In the genomic region with DNA sequence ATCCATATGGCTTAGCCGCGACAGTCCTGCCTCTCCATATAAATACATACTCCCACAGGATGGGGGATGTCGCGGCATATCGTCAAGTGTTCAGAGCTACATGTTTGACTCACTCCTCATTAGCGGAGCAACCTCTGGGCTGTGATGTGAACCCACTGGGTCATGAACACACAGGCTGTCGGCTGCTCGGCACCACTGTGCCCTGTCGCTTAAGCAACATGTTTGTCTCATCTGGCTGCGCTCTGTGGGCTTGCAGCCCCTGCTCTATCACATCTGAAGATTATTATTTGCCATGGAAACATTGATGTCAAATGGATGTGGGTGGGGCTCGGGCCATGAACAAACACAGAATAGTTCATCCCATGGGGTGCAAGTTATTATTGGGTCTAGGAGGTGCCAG, we compare ENCODE assay signal across 25 mouse cellular contexts. TPM values are rescaled to one million over a fixed set of nuclear protein-coding genes. Genes with fewer than 3 reads are reported as not detected.
DNase-seq lines count a peak whose midpoint lies in the region; ATAC-seq and TF ChIP-seq lines count a peak whose summit lies in the region.
"Had no signal": no experiment of that assay in that cellular context is flagged by ENCODE, and none has a peak within 500 bp of the region (broad histone marks: within the 10 kb centered on the region; RNA-seq: fewer than 3 reads in every experiment).

No protein-coding gene starts in this region.

- no peaks in the 10 kb centered on the region for H3K36me3 ChIP-seq in hindbrain, embryonic 12.5 days
- H3K36me3 ChIP-seq in hindbrain, postnatal 0 days (ENCODE audit: insufficient read depth, low read length), result no peaks in the 10 kb centered on the region
- H3K36me3 ChIP-seq in lung, embryonic 16.5 days (ENCODE audit: control insufficient read depth, insufficient read depth, low read length), result no peaks in the 10 kb centered on the region
- no peaks in the 10 kb centered on the region for H3K36me3 ChIP-seq in embryonic facial prominence, embryonic 13.5 days
- no peaks in the 10 kb centered on the region for H3K36me3 ChIP-seq in neural tube, embryonic 14.5 days (ENCODE audit: control insufficient read depth, insufficient read depth, low read length)
- H3K36me3 ChIP-seq: embryonic facial prominence, embryonic 12.5 days; liver, embryonic 15.5 days; midbrain, embryonic 15.5 days had no signal

- H3K4me1 ChIP-seq in hindbrain, embryonic 12.5 days, result no peaks in the 10 kb centered on the region
- no peaks in the 10 kb centered on the region for H3K4me1 ChIP-seq in hindbrain, postnatal 0 days (ENCODE audit: insufficient read depth, low read length)
- H3K4me1 ChIP-seq in lung, embryonic 16.5 days (replicated peaks; ENCODE audit: control insufficient read depth, insufficient read depth, low read length), result no peaks in the 10 kb centered on the region
- H3K4me1 ChIP-seq in embryonic facial prominence, embryonic 13.5 days, result peaks cover 8% of the 10 kb centered on the region; the same call in 1 of the 2 replicates
- H3K4me1 ChIP-seq in neural tube, embryonic 14.5 days (ENCODE audit: control insufficient read depth, insufficient read depth, low read length), result no peaks in the 10 kb centered on the region
- H3K4me1 ChIP-seq: embryonic facial prominence, embryonic 12.5 days; liver, embryonic 15.5 days; midbrain, embryonic 15.5 days had no signal

- ATAC-seq in hindbrain, embryonic 12.5 days (ENCODE audit: low FRiP score), result peak; percentile 48; the same call in 1 of the 2 replicates
- no peak; the same call in 1 of the 2 replicates for ATAC-seq in hindbrain, postnatal 0 days
- peak; percentile 53; the same call in 1 of the 2 replicates for ATAC-seq in lung, embryonic 16.5 days (ENCODE audit: low read depth)
- peak; percentile 64; the same call in 1 of the 2 replicates for ATAC-seq in embryonic facial prominence, embryonic 13.5 days (ENCODE audit: insufficient number of reproducible peaks, insufficient read depth, low FRiP score, low TSS enrichment, low read depth)
- peak; percentile 46; the same call in 1 of the 2 replicates for ATAC-seq in neural tube, embryonic 14.5 days (ENCODE audit: low read depth)
- ATAC-seq: forebrain, embryonic 16.5 days; intestine, postnatal 0 days; midbrain, embryonic 15.5 days had no signal

- no peak overlapping the region for H3K4me2 ChIP-seq in hindbrain, embryonic 12.5 days (replicated peaks)
- H3K4me2 ChIP-seq in hindbrain, postnatal 0 days (ENCODE audit: low read depth, low read length), result no peak overlapping the region
- no peak overlapping the region for H3K4me2 ChIP-seq in lung, embryonic 16.5 days (ENCODE audit: low read depth, low read length)
- H3K4me2 ChIP-seq in embryonic facial prominence, embryonic 13.5 days, result no peak overlapping the region; the same call in 1 of the 2 replicates
- no peak overlapping the region for H3K4me2 ChIP-seq in neural tube, embryonic 14.5 days (ENCODE audit: low read depth, low read length)
- H3K4me2 ChIP-seq: embryonic facial prominence, embryonic 12.5 days; heart, embryonic 11.5 days; liver, embryonic 15.5 days; midbrain, embryonic 15.5 days had no signal

- no peaks in the 10 kb centered on the region for H3K27me3 ChIP-seq in hindbrain, embryonic 12.5 days
- H3K27me3 ChIP-seq in hindbrain, postnatal 0 days (ENCODE audit: insufficient read depth, low read length), result no peaks in the 10 kb centered on the region
- no peaks in the 10 kb centered on the region for H3K27me3 ChIP-seq in lung, embryonic 16.5 days (ENCODE audit: control insufficient read depth, insufficient read depth, low read depth, low read length)
- no peaks in the 10 kb centered on the region for H3K27me3 ChIP-seq in embryonic facial prominence, embryonic 13.5 days
- H3K27me3 ChIP-seq in neural tube, embryonic 14.5 days (ENCODE audit: control insufficient read depth, insufficient read depth, low read length), result no peaks in the 10 kb centered on the region
- H3K27me3 ChIP-seq: embryonic facial prominence, embryonic 12.5 days; liver, embryonic 15.5 days; midbrain, embryonic 15.5 days had no signal

- no peak overlapping the region for H3K9ac ChIP-seq in hindbrain, embryonic 12.5 days
- no peak overlapping the region for H3K9ac ChIP-seq in hindbrain, postnatal 0 days (replicated peaks; ENCODE audit: low read length)
- no peak overlapping the region for H3K9ac ChIP-seq in lung, embryonic 16.5 days (ENCODE audit: low read length)
- no peak overlapping the region for H3K9ac ChIP-seq in embryonic facial prominence, embryonic 13.5 days
- no peak overlapping the region for H3K9ac ChIP-seq in neural tube, embryonic 14.5 days (replicated peaks; ENCODE audit: low read depth, low read length)
- H3K9ac ChIP-seq: embryonic facial prominence, embryonic 12.5 days; liver, embryonic 15.5 days; midbrain, embryonic 15.5 days had no signal

- no peak overlapping the region for H3K4me3 ChIP-seq in hindbrain, embryonic 12.5 days
- H3K4me3 ChIP-seq in hindbrain, postnatal 0 days (ENCODE audit: low read length), result no peak overlapping the region
- no peak overlapping the region for H3K4me3 ChIP-seq in lung, embryonic 16.5 days (ENCODE audit: low read length)
- H3K4me3 ChIP-seq in embryonic facial prominence, embryonic 13.5 days, result no peak overlapping the region
- no peak overlapping the region for H3K4me3 ChIP-seq in neural tube, embryonic 14.5 days (ENCODE audit: low read depth, low read length)
- H3K4me3 ChIP-seq: embryonic facial prominence, embryonic 12.5 days; liver, embryonic 15.5 days; midbrain, embryonic 15.5 days had no signal

- TF ChIP-seq CTCF in hindbrain, postnatal 0 days (IDR thresholded peaks at IDR 0.05; ENCODE audit: low read depth), result no peak

- WGBS in hindbrain, embryonic 12.5 days, result 72% methylated on average over 11 of the region's 11 CpGs
- WGBS in hindbrain, postnatal 0 days, result 69% methylated on average over 11 of the region's 11 CpGs
- 76% methylated on average over 11 of the region's 11 CpGs for WGBS in lung, embryonic 16.5 days
- 51% methylated on average over 11 of the region's 11 CpGs for WGBS in embryonic facial prominence, embryonic 13.5 days
- WGBS in neural tube, embryonic 14.5 days, result 74% methylated on average over 11 of the region's 11 CpGs

- no peak overlapping the region for H3K27ac ChIP-seq in hindbrain, embryonic 12.5 days
- H3K27ac ChIP-seq in hindbrain, postnatal 0 days, result no peak overlapping the region
- H3K27ac ChIP-seq in lung, embryonic 16.5 days (ENCODE audit: low read length), result no peak overlapping the region
- no peak overlapping the region for H3K27ac ChIP-seq in embryonic facial prominence, embryonic 13.5 days
- no peak overlapping the region for H3K27ac ChIP-seq in neural tube, embryonic 14.5 days (ENCODE audit: low read depth, low read length)
- H3K27ac ChIP-seq: embryonic facial prominence, embryonic 12.5 days; liver, embryonic 15.5 days; macrophage; midbrain, embryonic 15.5 days had no signal

- no peak for DNase-seq in hindbrain, postnatal 0 days (ENCODE audit: low spot score)
- no peak for DNase-seq in lung, postnatal 14 days
- DNase-seq in heart, postnatal 14 days, result no peak
- DNase-seq: adrenal gland, postnatal 14 days; cerebellum, adult 8-10 months; gastrocnemius, postnatal 10 days; kidney, postnatal 36 days; layer of hippocampus, postnatal 36 days; liver; thymus, adult 2 months; thymus, postnatal 4 days had no signal

- intact Hi-C loops in heart, postnatal 14 days (cut with DNase I), result no loop called here

- 0 out of 2 replicates have a peak, but pooled peaks cover 3% of the 10 kb centered on the region for H3K9me3 ChIP-seq in hindbrain, embryonic 12.5 days (replicated peaks)
- 0 out of 2 replicates have a peak, but pooled peaks cover 5% of the 10 kb centered on the region for H3K9me3 ChIP-seq in hindbrain, postnatal 0 days (ENCODE audit: low read length)
- 0 out of 2 replicates have a peak, but pooled peaks cover 5% of the 10 kb centered on the region for H3K9me3 ChIP-seq in lung, embryonic 16.5 days (ENCODE audit: control insufficient read depth, low read length)
- no peaks in the 10 kb centered on the region; the same call in 1 of the 2 replicates for H3K9me3 ChIP-seq in embryonic facial prominence, embryonic 13.5 days
- no peaks in the 10 kb centered on the region for H3K9me3 ChIP-seq in neural tube, embryonic 14.5 days (ENCODE audit: control insufficient read depth, low read length)
- H3K9me3 ChIP-seq: embryonic facial prominence, embryonic 12.5 days; liver, embryonic 15.5 days; midbrain, embryonic 15.5 days had no signal

RNA-seq across cellular contexts. Expression of gene Tmem174, which starts 33.4 kb away (rescaled TPM):
- polyA plus RNA-seq in hindbrain, embryonic 12.5 days (2016; fragmentation: Nextera tagmentation; extraction: Ambion mirVana), result not detected in 2 replicates
- not detected in 2 replicates for total RNA-seq in hindbrain, postnatal 0 days (2014; rRNA removed)
- polyA plus RNA-seq in hindbrain, postnatal 0 days (2015; fragmentation: Nextera tagmentation; extraction: Ambion mirVana), result 0.10 TPM in 1 of 2 replicates, not detected in the other
- polyA plus RNA-seq in lung, embryonic 16.5 days (2015; fragmentation: Nextera tagmentation; extraction: Ambion mirVana), result not detected in 2 replicates
- polyA plus RNA-seq in embryonic facial prominence, embryonic 13.5 days (2015; fragmentation: Nextera tagmentation; extraction: Ambion mirVana), result not detected in 2 replicates
- not detected in 2 replicates for polyA plus RNA-seq in neural tube, embryonic 14.5 days (2014; fragmentation: Nextera tagmentation; extraction: Ambion mirVana)
- not detected for total RNA-seq in heart, postnatal 14 days (2021)
- total RNA-seq: adrenal gland, postnatal 14 days; gastrocnemius, postnatal 10 days; granulocyte monocyte progenitor cell, adult 5-6 weeks had no signal
- polyA plus RNA-seq: embryonic facial prominence, embryonic 12.5 days; forebrain, embryonic 16.5 days; heart, postnatal 0 days; liver, embryonic 15.5 days; macrophage; midbrain, embryonic 15.5 days; stomach, embryonic 16.5 days had no signal
